Mouse (Mus musculus) cortical plate, adult 2 months (tissue): ENCODE results near the gene Tppp. TPM values are rescaled to one million over a fixed set of nuclear protein-coding genes. Genes with fewer than 3 reads are reported as not detected.

Experiments used
- H3K27ac ChIP-seq: fragments of 200-500 bp; 2 replicates; pipeline ENCODE4 v1.5.1; 2012; ENCODE audit warnings: low read length, control low read depth, inconsistent platforms; ENCODE audit not compliant: insufficient read depth
- H3K4me1 ChIP-seq: fragments of 200-500 bp; 2 replicates; pipeline ENCODE4 v1.6.1; 2011; ENCODE audit warnings: low read length; ENCODE audit not compliant: control insufficient read depth, insufficient read depth
- H3K4me3 ChIP-seq: fragments of 200-500 bp; 2 replicates; pipeline ENCODE4 v1.5.1; 2011; ENCODE audit warnings: mild to moderate bottlenecking, low read length, control low read depth; ENCODE audit not compliant: insufficient read depth
- CTCF ChIP-seq: fragments of 200-500 bp; IDR thresholded peaks from 2 replicates; pipeline ENCODE4 v1.5.1; 2011; ENCODE audit warnings: mild to moderate bottlenecking, control low read depth, low read length; ENCODE audit not compliant: insufficient read depth; ENCODE audit errors: extremely low read depth
- POLR2A ChIP-seq: fragments of 200-500 bp; IDR thresholded peaks from 2 replicates; pipeline ENCODE4 v1.6.1; 2011; ENCODE audit warnings: mild to moderate bottlenecking, low read length, control low read depth; ENCODE audit not compliant: insufficient read depth; ENCODE audit errors: extremely low read depth
- polyA plus RNA-seq: library from polyadenylated mRNA; depleted of rRNA; stranded (reverse); fragments of >200 nt; gene quantifications from 2 replicates; pipeline ENCODE4 v1.2.3, GENCODE M21; 2012; rRNA removed

The Tppp gene
- polyA plus RNA-seq, result 366 and 382 TPM in 2 replicates

GRCm38 (mm10) chr13:74008948-74009718 is at the start of gene Tppp:
Tppp (plus strand) TSS chr13:74009407.
- Histone ChIP-seq H3K4me3 (peak within 1 kb of the TSS; percentile 95), H3K4me1 (peaks cover 9% of the 10 kb centered on the region), H3K27ac (peak within 1 kb of the TSS; percentile 93)
- TF ChIP-seq POLR2A (peak; percentile 72), CTCF (no peak)

DNA sequence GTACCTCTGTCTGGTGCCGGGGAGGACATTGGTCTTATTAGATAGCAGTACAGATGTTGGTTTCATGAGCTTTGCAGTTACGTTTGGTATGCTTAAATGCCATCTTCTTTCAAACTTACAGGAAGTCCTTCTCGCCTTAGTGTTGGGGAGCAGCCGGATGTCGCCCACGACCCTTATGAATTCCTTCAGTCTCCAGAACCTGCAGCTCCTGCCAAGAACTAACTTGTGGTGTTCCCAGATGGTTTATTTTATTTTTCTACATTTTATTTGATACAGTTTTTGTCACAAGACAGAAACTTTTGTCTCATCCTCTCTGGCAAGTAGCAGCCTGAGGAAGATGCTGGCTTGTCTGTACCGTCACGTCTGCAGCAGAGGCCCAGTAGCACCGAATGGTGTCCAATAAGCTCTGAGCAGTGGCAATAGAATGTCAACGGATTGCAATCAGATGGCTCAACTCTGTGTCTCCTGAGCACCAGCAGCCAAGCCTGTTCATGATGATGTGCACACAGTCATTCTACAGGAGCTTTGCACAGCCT is 49.0 kb upstream of the Tppp start:
- TF ChIP-seq POLR2A, result no peak
- no peak for TF ChIP-seq CTCF
- H3K4me3 ChIP-seq, result no peak overlapping the region
- H3K27ac ChIP-seq, result peak overlapping the region; percentile 54; the same call in 1 of the 2 replicates
- H3K4me1 ChIP-seq, result peaks cover 1% of the 10 kb centered on the region; the same call in 1 of the 2 replicates

DNA sequence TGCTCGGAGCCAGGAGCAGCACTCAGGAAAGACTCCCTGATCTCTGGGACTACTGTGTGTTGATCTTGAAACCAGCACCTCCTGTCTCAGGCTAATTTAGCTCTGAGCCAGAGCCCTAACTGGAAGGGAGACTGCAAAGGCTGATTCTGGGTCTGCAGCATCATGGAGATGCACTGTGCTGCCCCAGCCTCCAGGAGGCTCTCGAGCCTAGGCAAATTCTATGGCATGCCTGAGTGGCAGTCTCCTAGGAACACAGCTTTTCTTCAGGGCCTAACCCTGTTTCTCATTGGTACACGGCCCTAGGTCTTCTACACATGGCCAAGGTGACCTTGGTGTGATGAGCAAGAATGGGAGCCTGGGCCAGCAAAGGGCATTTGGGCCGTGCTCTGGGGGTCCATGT is 48.0 kb upstream of the Tppp start:
- Histone ChIP-seq H3K4me3 (no peak overlapping the region), H3K27ac (peak overlapping the region; percentile 54)
- TF ChIP-seq POLR2A, result no peak
- TF ChIP-seq CTCF, result peak; percentile 45

DNA sequence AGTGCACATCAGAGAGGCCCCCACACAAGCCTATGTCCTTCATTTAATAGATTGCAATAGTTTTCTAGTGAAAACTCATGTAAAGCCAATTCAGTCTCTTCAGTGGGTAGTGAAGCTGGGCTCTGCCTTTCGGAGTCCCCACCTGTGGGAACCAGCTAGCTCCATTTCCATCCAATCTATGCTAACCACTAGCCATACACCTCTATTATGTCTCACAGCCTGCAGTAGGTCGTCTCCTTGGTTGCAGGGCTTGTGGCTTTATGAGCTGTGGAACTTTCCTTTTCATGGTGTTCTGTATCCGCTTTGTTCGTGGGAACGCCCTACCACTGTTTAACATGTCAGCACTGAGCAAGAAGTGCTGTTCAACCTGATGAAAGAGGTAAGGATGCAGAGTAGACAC is 45.7 kb upstream of the Tppp start, which contains the start of gene Zdhhc11:
Zdhhc11 (plus strand) TSS at position 301 of the 400 bp plus-strand sequence.
- Histone ChIP-seq H3K4me1 (peaks cover 1% of the 10 kb centered on the region; the same call in 1 of the 2 replicates), H3K4me3 (no peak within 1 kb of the TSS), H3K27ac (no peak within 1 kb of the TSS)
- no peak for TF ChIP-seq POLR2A

More for the DNA sequence above, 48.0 kb upstream of the Tppp start:
- H3K4me1 ChIP-seq, result peaks cover 1% of the 10 kb centered on the region; the same call in 1 of the 2 replicates

DNA sequence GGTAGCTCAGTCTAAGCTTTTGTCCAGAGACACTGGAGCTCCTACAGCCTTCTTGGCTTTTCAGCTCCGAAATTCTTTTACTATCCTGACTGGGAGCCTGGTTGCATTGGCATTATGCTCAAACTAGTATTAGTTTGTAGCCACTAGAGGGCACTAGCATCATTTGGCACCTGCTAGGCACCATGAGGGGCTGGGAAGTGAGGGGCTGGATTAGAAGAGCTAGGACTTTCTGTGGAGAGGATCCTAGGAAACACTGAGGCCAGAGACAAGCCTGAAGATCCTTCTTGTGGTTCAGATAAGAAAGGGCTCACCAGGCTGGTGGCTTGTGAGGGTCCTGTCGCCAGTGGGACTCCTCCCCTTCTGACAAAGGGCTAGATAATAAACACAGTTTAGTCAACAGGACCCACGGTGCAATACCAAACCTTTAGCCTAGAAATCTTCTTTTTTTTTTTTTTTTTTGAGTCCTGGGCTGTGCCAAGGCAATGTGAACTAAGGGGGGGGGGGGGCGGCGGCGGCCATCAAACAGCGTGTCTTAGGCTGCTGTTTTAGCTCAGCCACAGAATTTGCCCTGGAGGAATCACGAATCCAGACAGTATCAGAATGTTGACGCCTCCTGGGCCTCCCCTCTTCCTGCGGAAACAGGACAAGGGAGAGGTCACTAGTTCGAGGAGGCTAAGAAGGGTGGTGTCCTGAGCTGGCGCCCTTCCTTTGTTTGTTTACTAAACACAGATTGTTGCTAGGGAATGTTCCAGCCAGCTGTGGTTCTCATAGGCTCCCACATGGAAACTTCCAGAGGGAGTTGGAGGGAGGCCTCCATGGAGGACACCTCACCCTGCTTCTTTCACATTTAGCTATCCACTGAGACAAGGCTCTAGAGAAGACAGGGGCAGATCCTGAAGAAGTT is 38.4 kb upstream of the Tppp start:
- Histone ChIP-seq H3K4me3 (no peak overlapping the region), H3K4me1 (no peaks in the 10 kb centered on the region), H3K27ac (no peak overlapping the region)
- TF ChIP-seq CTCF (peak; percentile 86), POLR2A (no peak)

DNA sequence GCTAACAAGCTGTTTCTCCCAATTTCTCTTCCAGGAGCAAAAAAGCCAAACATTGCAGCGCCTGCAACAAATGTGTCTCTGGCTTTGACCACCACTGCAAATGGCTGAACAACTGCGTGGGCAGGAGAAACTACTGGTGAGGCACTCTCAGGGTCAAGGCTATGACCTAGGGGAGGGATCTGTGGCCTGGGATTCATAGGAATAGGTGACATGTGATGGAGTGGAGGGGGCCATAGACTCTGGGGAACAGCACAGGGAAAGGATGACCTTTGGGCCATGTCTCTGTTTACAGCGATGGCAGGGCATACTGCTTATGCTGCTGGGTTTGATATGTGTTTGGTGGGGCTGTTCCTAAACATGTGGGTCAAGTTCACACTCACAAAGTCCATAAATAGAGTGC is 34.7 kb upstream of the Tppp start:
- Histone ChIP-seq H3K4me1 (no peaks in the 10 kb centered on the region), H3K4me3 (no peak overlapping the region), H3K27ac (no peak overlapping the region)
- TF ChIP-seq CTCF (no peak), POLR2A (no peak)

- Histone ChIP-seq H3K4me3 (no peak overlapping the region), H3K27ac (no peak overlapping the region), H3K4me1 (no peaks in the 10 kb centered on the region)
- TF ChIP-seq CTCF (no peak), POLR2A (no peak)
Measured at GRCm38 (mm10) chr13:73976935-73977334, 32.3 kb upstream of the Tppp start.

DNA sequence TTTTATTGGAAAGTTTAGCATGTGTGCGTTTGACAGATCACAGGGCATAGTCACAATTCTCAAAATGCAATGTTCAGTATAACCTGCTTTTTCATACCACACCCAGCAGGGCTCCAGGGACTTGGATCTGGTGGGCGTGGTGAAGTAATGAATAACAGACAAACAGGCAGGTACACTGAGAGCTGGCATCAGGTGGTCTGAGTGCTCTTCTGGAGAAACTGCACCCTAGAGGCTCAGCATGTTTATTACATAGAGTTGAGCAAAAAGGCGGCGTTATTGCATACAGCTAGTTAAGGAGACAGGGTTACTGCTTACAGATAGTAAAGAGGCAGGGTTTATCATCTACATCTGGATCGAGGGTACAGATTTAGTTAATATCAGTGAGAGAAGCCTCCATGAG is 18.9 kb upstream of the Tppp start:
- Histone ChIP-seq H3K4me1 (no peaks in the 10 kb centered on the region), H3K4me3 (no peak overlapping the region), H3K27ac (no peak overlapping the region)
- no peak for TF ChIP-seq CTCF

DNA sequence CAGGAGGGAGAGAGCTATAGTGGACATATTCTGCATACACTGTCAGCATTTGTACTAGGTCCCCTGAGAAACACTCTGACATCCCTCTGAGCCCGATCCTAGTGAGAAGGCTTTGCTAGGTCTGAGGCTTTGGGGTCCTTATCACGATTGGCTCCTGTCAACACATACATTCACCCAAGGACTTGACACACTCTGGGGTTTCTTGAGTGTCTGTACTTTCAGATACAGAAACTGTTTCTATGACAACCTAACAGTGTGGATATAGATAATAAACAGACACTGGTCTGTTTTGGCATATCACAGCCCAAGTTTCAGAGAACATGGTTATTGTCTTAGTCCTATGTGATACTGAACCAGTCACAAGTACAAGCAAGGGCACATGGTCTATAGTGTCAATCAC is 18.4 kb upstream of the Tppp start:
- Histone ChIP-seq H3K27ac (no peak overlapping the region), H3K4me3 (no peak overlapping the region), H3K4me1 (no peaks in the 10 kb centered on the region)
- no peak for TF ChIP-seq CTCF
- TF ChIP-seq POLR2A, result no peak
